Mouse (Mus musculus) midbrain, embryonic 13.5 days (tissue): ENCODE measurements around the gene Rsph1. TPM values are rescaled to one million over a fixed set of nuclear protein-coding genes. Genes with fewer than 3 reads are reported as not detected.

ENCODE experiments used
- ATAC-seq: fragments of 200-750 bp; cut with Nextera tagmentation; 2 replicates; pipeline ENCODE4 v1.8.0; 2017; ENCODE audit warnings: mild to moderate bottlenecking, moderate TSS enrichment, moderate library complexity
- H3K27ac ChIP-seq: fragments of 300-500 bp; sonication (generic); 2 replicates; pipeline ENCODE4 v1.5.1; 2015; ENCODE audit warnings: inconsistent platforms, mild to moderate bottlenecking, moderate library complexity
- H3K27me3 ChIP-seq: fragments of 300-500 bp; sonication (generic); 2 replicates; pipeline ENCODE4 v1.6.1; 2015; ENCODE audit warnings: mild to moderate bottlenecking, inconsistent platforms
- H3K36me3 ChIP-seq: fragments of 300-500 bp; sonication (generic); 2 replicates; pipeline ENCODE4 v1.6.1; 2015; ENCODE audit warnings: mild to moderate bottlenecking, inconsistent platforms
- H3K4me1 ChIP-seq: fragments of 300-500 bp; sonication (generic); replicated peaks from 2 replicates; pipeline ENCODE4 v1.6.1; 2015; ENCODE audit warnings: inconsistent platforms
- H3K4me2 ChIP-seq: fragments of 300-500 bp; sonication (generic); replicated peaks from 2 replicates; pipeline ENCODE4 v1.6.1; 2015; ENCODE audit warnings: moderate library complexity, mild to moderate bottlenecking, inconsistent platforms
- H3K4me3 ChIP-seq: fragments of 300-500 bp; sonication (generic); replicated peaks from 2 replicates; pipeline ENCODE4 v1.5.1; 2015; ENCODE audit warnings: mild to moderate bottlenecking, inconsistent platforms
- H3K9ac ChIP-seq: fragments of 300-500 bp; sonication (generic); replicated peaks from 2 replicates; pipeline ENCODE4 v1.6.1; 2015; ENCODE audit warnings: mild to moderate bottlenecking, inconsistent platforms
- H3K9me3 ChIP-seq: fragments of 300-500 bp; sonication (generic); 2 replicates; pipeline ENCODE4 v1.6.1; 2016; ENCODE audit warnings: mild to moderate bottlenecking, inconsistent platforms
- WGBS: fragments of 180-500 bp; shearing (Covaris S2); methylation state at CpG from one replicate; pipeline ENCODE4 v1.1.7; 2015; 5-methylcytosine and 5-hydroxymethylcytosine counted together
- polyA plus RNA-seq: library from polyadenylated mRNA; unstranded; fragments of >200 nt; fragmentation: Nextera tagmentation; extraction: Ambion mirVana; gene quantifications from 2 replicates; pipeline ENCODE4 v1.2.1, GENCODE M21; 2015

The Rsph1 gene
- polyA plus RNA-seq, 1 experiment from 2014 or later: 2.7 TPM

DNA sequence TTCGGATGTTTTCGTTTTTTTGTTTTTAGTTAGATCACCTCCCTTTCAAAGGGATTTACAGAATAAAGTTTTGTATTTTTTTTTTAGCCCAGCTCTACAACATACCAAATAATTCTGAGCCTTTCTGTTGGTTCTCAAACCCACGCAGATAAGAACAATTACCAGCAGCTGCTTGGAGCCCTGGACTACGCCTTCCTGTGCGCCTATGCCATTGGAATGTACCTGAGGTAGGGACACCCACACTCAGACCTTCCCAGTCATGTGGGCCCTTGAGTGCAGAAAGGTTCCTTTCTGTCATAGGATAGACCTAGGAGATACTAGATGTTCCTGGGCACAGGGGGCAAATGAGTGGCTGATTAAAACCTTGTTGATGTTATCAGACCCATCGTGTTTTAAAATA lies 38.8 kb upstream of the Rsph1 start:
- WGBS: 86% methylated on average over 6 of the region's 6 CpGs
- Histone ChIP-seq H3K4me2 (no peak overlapping the region), H3K9ac (no peak overlapping the region), H3K36me3 (peaks cover 7% of the 10 kb centered on the region; the same call in 1 of the 2 replicates), H3K27me3 (no peaks in the 10 kb centered on the region; the same call in 1 of the 2 replicates), H3K4me1 (peaks cover 15% of the 10 kb centered on the region), H3K27ac (no peak overlapping the region), H3K4me3 (no peak overlapping the region), H3K9me3 (no peaks in the 10 kb centered on the region)
- no peak for ATAC-seq

DNA sequence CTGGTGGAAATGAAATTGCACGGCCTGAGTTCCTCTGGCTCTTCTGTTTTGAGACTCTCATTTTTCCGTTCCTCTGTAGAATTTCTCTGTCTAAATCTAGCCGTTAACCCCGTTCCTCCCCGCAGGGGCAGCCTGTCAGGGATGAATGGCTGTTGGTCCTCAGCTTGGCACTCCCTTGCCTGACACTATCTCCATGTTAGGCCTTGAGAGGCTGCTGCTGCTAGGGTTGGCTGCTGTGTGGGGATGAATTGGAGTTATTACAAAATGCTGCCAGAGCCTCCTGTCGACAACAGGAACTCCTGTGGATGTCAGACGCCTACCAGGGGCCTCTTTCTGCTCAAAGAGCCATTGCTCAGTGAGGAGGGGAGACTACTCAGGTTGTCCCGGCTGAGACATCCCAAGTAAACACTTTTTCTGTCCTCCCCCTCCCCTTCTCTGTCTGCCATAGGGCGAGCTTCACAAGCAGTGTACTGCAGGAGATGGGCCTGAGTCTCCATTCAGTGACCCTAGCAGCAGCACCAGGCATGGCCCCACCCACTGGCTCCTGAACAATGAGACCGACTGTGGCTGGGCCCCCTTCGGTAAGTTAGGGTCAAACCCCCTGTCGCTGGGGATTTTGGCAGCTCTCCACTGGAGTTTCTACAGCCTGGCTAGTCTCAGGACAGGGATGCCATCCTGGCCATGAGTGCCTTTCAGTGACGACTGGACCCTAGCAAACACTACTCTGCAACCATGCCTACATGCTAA lies 38.0 kb upstream of the Rsph1 start:
- 20% methylated on average over 13 of the region's 13 CpGs for WGBS
- no peaks in the 10 kb centered on the region; the same call in 1 of the 2 replicates for H3K27me3 ChIP-seq
- peak overlapping the region; percentile 36; the same call in 1 of the 2 replicates for H3K27ac ChIP-seq
- no peak overlapping the region for H3K9ac ChIP-seq
- H3K4me3 ChIP-seq: no peak overlapping the region
- H3K36me3 ChIP-seq: peaks cover 9% of the 10 kb centered on the region; the same call in 1 of the 2 replicates
- no peak overlapping the region for H3K4me2 ChIP-seq
- H3K4me1 ChIP-seq: peaks cover 15% of the 10 kb centered on the region
- no peaks in the 10 kb centered on the region for H3K9me3 ChIP-seq
- no peak for ATAC-seq

- 76% methylated on average over 10 of the region's 10 CpGs for WGBS
- Histone ChIP-seq H3K9me3 (no peaks in the 10 kb centered on the region), H3K36me3 (peaks cover 11% of the 10 kb centered on the region; the same call in 1 of the 2 replicates), H3K4me1 (peaks cover 22% of the 10 kb centered on the region), H3K9ac (no peak overlapping the region), H3K27ac (no peak overlapping the region), H3K4me3 (no peak overlapping the region), H3K4me2 (no peak overlapping the region), H3K27me3 (no peaks in the 10 kb centered on the region; the same call in 1 of the 2 replicates)
- ATAC-seq: no peak
These were observed 35.5 kb upstream of the Rsph1 start for GRCm38 (mm10) chr17:31312648-31313047.

DNA sequence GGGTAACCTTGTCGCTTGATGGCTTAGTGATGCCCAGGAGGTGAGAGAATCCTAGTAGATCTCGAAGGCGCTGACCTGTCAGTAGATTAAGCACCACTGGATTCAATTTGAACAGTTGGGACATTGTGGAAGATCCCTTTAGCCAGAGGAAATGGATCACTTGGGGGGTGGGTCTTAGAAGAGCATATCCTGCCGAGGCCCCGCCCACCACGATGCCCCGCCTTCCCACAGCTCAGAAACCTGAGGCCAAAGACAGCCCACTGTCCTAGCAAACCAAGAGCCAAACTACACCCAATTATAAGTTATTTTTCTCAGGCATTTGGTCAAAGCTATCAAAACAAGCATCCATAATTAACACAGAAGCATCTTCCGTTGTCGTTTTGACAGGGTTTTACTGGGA lies 33.9 kb upstream of the Rsph1 start:
- no peak overlapping the region for H3K27ac ChIP-seq
- H3K27me3 ChIP-seq: no peaks in the 10 kb centered on the region
- no peak overlapping the region for H3K4me2 ChIP-seq
- H3K9me3 ChIP-seq: no peaks in the 10 kb centered on the region
- 80% methylated on average over 9 of the region's 9 CpGs for WGBS
- no peak overlapping the region for H3K9ac ChIP-seq
- no peak for ATAC-seq
- H3K4me3 ChIP-seq: no peak overlapping the region
- peaks cover 22% of the 10 kb centered on the region for H3K4me1 ChIP-seq
- H3K36me3 ChIP-seq: peaks cover 6% of the 10 kb centered on the region; the same call in 1 of the 2 replicates

DNA sequence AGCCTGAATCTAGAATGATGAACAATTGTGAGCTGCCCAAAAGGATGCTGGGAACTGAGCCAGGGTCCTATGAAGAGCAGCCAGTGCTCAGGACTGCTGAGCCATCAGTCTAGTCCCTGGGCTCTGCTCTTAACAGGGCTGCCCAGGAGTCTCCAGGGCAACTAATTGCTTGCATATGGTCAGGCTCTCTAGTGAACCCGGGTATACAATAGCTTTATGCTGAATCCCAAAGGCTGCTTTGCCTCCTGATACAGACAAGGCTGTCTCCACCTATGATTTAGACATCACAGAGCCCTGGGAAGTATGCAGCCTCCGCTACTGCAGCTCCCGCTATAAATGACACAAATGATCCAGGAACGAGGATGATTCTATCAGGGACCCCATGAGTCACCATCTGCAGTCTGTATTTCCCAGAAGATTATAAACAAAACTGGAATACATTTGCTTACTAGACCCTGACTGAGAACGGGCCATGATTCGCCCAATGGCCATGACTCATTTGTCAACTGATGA lies 32.2 kb upstream of the Rsph1 start:
- Histone ChIP-seq H3K4me3 (no peak overlapping the region), H3K9ac (no peak overlapping the region), H3K27ac (0 out of 2 replicates have a peak overlapping the region, but pooled peaks have one; percentile 35), H3K27me3 (no peaks in the 10 kb centered on the region), H3K4me2 (no peak overlapping the region), H3K4me1 (peaks cover 13% of the 10 kb centered on the region), H3K36me3 (peaks cover 6% of the 10 kb centered on the region; the same call in 1 of the 2 replicates), H3K9me3 (no peaks in the 10 kb centered on the region)
- 46% methylated on average over 6 of the region's 6 CpGs for WGBS
- ATAC-seq: peak; percentile 79

DNA sequence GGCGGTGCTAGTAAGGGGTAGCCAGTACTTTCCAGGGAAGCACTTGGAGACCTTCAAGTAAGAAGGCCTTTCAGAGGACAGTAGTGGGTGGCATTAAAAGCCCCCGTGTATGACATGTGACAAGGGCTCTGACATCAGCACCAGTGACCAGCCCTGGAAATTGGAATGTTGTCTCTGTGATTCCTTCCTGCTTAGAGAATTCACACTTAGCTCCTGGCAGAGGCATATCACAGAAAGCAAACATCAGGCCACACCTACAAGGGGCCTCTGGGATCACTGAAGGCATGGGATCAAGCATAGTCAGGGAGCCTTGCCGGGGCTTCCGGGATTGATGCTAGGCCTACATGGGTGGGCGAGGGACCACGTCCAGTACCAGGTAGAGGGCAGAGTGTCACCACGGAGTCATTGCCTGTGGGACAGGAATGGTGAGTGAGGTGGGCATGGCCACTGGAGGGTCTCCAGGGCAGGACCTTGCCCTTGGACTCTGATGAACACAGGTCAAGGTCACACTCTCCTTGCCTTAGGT lies 31.2 kb upstream of the Rsph1 start:
- H3K4me2 ChIP-seq: no peak overlapping the region
- H3K4me1 ChIP-seq: peaks cover 11% of the 10 kb centered on the region
- H3K27me3 ChIP-seq: no peaks in the 10 kb centered on the region
- ATAC-seq: no peak
- H3K9me3 ChIP-seq: no peaks in the 10 kb centered on the region
- WGBS: 91% methylated on average over 7 of the region's 7 CpGs
- no peak overlapping the region for H3K9ac ChIP-seq
- H3K36me3 ChIP-seq: peaks cover 6% of the 10 kb centered on the region; the same call in 1 of the 2 replicates
- no peak overlapping the region for H3K4me3 ChIP-seq
- no peak overlapping the region for H3K27ac ChIP-seq

DNA sequence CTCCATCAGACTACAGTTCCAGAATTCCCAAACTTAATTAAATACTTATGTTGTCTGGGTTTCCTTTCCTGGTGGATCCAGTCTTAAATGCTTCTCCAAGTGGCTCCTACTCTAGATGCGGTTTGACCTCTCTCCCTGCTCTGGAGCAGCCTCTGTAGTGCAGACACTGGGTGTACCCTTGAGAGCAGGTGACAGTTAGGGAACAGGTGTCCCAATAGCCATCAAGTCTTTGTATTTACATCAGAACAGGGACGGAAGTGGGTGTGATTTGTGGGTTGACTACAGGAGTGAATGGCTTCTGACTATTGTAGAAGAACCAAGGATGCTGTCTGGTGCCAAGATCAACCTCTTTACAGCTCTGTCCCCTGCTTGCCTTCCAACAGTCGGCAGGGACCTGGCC lies 30.6 kb upstream of the Rsph1 start:
- H3K27ac ChIP-seq: no peak overlapping the region
- ATAC-seq: no peak
- H3K9me3 ChIP-seq: no peaks in the 10 kb centered on the region
- no peaks in the 10 kb centered on the region for H3K27me3 ChIP-seq
- peaks cover 7% of the 10 kb centered on the region for H3K4me1 ChIP-seq
- no peak overlapping the region for H3K4me2 ChIP-seq
- peaks cover 8% of the 10 kb centered on the region; the same call in 1 of the 2 replicates for H3K36me3 ChIP-seq
- no peak overlapping the region for H3K9ac ChIP-seq
- no peak overlapping the region for H3K4me3 ChIP-seq
- 81% methylated on average over 3 of the region's 3 CpGs for WGBS

- ATAC-seq: no peak
- Histone ChIP-seq H3K9ac (no peak overlapping the region), H3K4me3 (no peak overlapping the region), H3K36me3 (peaks cover 8% of the 10 kb centered on the region; the same call in 1 of the 2 replicates), H3K27ac (no peak overlapping the region), H3K9me3 (no peaks in the 10 kb centered on the region), H3K4me1 (peaks cover 7% of the 10 kb centered on the region; the same call in 1 of the 2 replicates), H3K4me2 (no peak overlapping the region), H3K27me3 (no peaks in the 10 kb centered on the region)
- WGBS: 69% methylated on average over 5 of the region's 5 CpGs
These were observed 28.6 kb upstream of the Rsph1 start for GRCm38 (mm10) chr17:31305776-31306120.

DNA sequence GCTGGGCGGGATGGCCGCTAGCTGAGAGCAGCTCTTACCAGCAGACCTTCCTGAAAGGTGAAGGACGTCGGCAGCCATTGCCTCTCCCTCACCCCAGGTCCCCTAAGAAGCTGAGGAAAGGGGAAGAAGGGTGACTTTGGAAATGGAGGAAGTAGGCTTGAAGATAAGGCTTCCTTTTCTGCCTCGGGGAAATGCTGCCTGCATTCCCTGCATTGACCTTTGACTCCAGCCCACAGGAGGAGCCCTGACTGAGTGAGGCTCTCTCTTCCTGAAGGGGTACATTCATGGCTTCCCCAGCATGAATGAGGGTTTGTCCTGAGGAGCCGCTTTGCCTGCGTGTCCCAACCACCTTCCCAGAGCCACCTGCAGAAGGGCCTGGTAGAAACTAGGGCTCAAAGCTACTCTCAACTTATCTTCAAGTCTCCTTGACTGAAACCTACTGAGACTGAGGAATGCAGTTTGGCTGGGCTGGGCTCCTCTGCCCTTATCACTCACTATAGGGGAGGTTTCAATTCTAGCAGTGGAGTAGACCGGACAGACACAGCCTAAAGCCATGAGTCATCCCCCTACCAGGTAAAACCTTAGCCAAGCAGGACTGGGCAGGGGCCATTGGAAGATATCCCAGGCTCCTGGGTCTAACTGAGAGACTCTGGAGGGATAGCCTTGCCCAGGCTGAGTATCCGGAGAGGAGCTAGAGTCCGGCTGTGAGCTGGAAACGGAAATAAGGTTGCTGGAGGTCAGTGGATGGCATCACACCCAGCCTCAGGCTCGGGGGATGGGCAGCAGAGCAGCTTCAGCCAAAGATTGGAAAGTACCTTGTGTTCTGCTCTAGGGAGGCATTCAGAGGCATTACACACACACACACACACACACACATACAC lies 28.0 kb upstream of the Rsph1 start:
- H3K4me3 ChIP-seq: no peak overlapping the region
- H3K9me3 ChIP-seq: no peaks in the 10 kb centered on the region
- peaks cover 7% of the 10 kb centered on the region; the same call in 1 of the 2 replicates for H3K4me1 ChIP-seq
- no peak overlapping the region for H3K9ac ChIP-seq
- H3K27me3 ChIP-seq: no peaks in the 10 kb centered on the region
- no peak overlapping the region for H3K27ac ChIP-seq
- 64% methylated on average over 12 of the region's 12 CpGs for WGBS
- peaks cover 4% of the 10 kb centered on the region; the same call in 1 of the 2 replicates for H3K36me3 ChIP-seq
- no peak for ATAC-seq
- H3K4me2 ChIP-seq: no peak overlapping the region

GRCm38 (mm10) chr17:31303401-31303800 lies 26.2 kb upstream of the Rsph1 start:
- no peak overlapping the region for H3K9ac ChIP-seq
- no peaks in the 10 kb centered on the region for H3K9me3 ChIP-seq
- no peak overlapping the region for H3K4me3 ChIP-seq
- WGBS: 86% methylated on average over 4 of the region's 4 CpGs
- H3K36me3 ChIP-seq: peaks cover 4% of the 10 kb centered on the region; the same call in 1 of the 2 replicates
- H3K4me2 ChIP-seq: no peak overlapping the region
- no peak for ATAC-seq
- no peaks in the 10 kb centered on the region for H3K4me1 ChIP-seq
- no peak overlapping the region for H3K27ac ChIP-seq
- H3K27me3 ChIP-seq: no peaks in the 10 kb centered on the region; the same call in 1 of the 2 replicates

DNA sequence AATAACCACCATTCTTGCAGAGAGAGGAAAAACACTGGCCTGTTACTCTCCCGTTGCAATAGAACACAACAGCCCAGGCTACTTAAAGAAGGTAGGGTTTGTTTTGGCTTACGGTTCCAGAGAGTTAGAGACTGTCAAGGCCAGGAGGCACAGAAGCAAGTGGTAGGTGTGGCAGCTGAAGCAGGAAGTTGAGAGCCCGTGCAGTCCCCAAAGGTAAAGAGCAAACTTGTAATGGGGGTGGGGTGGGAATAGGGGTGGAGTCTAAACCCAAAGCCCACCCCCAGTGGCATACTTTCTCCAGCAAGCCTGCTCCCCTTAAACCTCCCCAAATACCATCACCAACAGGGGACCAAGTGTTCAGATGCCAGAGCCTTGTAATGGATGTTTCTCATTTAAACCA lies 23.6 kb upstream of the Rsph1 start:
- Histone ChIP-seq H3K27ac (no peak overlapping the region), H3K4me2 (no peak overlapping the region), H3K9me3 (no peaks in the 10 kb centered on the region), H3K4me3 (no peak overlapping the region), H3K36me3 (peaks cover 4% of the 10 kb centered on the region; the same call in 1 of the 2 replicates), H3K4me1 (peaks cover 23% of the 10 kb centered on the region), H3K27me3 (peaks cover 3% of the 10 kb centered on the region; the same call in 1 of the 2 replicates), H3K9ac (no peak overlapping the region)
- WGBS: 83% methylated on average over 3 of the region's 3 CpGs
- ATAC-seq: no peak
